Mouse (Mus musculus): ENCODE data around the gene Psmd14.
A peak's percentile ranks its signal among the peaks of the same experiment; 100 is the strongest.

The Psmd14 gene

GRCm38 (mm10) chr2:61711108-61712040 is at the start of gene Psmd14:
Gene Psmd14 (plus strand): TSS chr2:61711694.
- peak; percentile 93 for DNase-seq

DNA sequence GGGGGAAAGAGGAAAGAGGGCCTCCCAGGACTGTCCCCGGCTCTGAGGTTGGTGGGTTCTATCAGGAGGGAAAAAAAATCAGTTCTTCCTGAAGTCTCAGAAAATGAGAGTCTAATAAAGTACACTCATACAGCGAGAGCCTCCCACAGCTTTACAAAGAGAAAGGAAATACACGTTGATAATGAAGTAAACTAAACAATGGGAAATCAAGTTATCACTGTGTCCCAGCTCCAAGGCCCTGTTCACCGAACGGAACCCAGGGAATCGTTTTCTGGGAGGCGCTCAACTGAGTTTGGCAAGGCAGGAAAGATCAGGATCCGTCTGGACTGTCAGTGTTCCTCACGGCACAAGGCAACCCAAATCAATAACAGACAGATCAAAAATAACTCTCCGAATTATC is 48.7 kb upstream of the Psmd14 start:
- DNase-seq: no peak

DNA sequence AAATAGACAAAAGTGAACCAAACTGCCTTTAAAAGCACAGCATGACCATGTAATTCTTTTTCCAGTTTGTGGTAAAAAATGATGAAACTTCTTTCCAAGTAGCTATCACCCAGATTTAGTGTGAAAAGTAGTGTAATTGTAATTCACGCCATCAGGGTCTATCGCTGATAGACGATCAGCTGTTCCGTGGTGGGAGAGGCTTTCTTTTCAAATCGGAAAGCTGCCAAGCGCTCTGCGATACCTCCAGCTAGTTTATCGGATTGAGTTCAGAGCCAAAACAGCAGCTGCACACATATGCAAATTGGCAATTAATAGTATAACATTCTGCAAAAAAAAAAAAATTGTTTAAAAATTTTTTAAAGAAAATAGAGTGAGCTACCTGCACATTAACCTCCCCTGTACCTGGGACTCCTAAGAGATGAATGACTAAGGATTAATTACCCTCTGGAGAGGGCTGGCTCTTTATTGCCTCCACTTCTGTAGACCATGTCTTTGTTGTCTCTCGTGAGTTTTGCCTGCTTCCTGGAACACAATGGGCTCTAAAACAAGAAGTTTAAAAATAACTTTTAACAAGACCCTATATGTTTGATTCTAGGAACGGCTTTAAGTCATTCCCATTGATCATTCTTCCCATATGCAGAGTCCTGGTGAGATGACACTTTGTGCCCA is 47.8 kb upstream of the Psmd14 start:
- DNase-seq: no peak

DNA sequence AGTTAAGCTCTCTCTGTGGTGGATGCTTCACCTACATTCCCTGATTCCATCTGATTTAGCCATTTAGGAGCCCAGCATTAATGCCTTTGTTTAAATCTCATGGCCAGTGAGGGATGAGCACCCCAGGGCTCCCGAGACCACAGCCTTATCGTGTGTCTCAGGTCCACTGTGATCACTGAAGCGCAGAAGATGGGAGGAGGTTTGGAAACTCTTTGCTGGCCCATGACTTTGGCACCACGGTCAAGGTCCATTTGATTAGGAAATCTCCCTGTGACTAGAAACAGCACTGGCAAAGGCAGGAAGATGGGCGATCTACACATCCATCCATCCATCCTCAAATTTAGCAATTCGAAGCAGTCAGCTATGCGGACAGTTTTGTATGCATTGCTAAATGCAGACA is 44.1 kb upstream of the Psmd14 start:
- no peak for DNase-seq

GRCm38 (mm10) chr2:61668260-61668659 is 43.2 kb upstream of the Psmd14 start:
- peak; percentile 48 for DNase-seq

DNA sequence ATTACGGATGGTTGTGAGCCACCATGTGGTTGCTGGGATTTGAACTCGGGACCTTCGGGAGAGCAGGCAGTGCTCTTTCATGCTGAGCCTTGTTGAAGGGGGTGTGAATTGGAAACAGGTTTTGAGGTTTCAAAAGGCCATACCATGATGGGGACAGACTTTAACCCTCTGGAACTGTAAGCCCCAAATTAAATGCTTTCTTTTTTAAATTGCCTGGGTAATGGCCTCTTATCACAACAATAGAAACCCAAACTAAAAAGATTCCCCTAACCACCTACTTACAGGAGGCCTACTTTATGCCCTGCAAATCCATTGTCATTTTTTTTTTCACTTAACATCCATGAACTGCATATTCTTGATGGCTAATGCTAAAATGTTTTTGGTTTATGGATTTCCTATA is 36.9 kb upstream of the Psmd14 start:
- no peak for DNase-seq

DNA sequence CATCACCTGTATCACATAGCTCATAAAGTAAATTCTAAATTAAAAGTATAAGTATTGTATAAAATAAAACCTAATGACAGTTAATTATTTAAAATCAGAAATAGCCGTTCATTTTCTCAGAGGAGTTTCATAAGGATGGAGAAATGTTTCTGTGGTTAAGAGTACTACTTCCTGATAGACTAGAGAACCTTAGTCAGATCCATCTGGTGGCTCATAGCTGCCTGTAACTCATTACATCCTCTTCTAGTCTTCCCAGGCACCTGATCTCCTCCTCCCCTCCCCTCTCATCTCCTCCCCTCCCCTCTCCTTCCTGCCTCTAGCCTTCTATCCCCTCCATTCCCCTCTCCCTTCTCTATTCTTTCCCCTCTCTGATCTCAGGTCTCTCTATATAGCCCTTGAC is 29.9 kb upstream of the Psmd14 start:
- no peak for DNase-seq

DNA sequence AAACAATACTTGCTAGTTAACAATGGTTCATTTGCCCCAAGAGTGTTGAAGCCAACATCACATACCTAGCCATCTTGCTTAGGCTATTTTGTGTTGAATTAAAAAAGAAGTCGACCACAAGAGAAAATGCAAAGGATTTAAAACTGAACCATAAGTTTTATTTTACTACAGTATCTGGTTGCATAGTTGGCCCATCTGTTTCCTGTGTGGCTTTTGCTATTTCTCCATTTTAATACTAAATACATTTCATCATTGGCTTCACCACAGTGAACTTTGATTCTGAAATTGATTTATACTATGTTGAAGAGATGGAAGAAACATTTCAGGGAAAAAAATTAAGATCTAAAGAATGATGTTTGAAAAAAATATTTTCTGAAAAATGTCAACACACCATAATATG is 25.0 kb upstream of the Psmd14 start:
- DNase-seq: no peak

- DNase-seq: no peak
Observed at GRCm38 (mm10) chr2:61689086-61689485, 22.4 kb upstream of the Psmd14 start.

DNA sequence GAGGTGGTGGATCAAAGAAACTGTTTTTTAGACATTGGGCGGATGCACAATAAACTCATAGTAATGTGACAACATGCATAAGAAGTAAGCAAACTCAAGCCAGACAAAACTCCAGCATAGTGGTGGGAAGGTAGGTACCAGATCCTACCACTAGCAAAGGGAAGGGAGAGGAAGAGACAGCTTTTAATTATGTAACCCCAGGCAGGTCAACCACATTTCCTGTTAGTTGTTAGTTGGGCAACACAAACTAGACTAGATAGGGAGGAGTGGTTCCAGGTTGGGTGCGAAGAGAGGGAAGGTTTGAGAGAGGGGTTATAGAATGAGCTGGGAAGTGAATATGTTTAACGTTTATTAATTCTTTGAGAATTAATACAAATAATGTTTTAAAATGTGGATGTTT is 1.9 kb upstream of the Psmd14 start:
- DNase-seq: no peak

- DNase-seq: no peak
Observed at GRCm38 (mm10) chr2:61712526-61712925, 1.0 kb downstream of the Psmd14 start.

DNA sequence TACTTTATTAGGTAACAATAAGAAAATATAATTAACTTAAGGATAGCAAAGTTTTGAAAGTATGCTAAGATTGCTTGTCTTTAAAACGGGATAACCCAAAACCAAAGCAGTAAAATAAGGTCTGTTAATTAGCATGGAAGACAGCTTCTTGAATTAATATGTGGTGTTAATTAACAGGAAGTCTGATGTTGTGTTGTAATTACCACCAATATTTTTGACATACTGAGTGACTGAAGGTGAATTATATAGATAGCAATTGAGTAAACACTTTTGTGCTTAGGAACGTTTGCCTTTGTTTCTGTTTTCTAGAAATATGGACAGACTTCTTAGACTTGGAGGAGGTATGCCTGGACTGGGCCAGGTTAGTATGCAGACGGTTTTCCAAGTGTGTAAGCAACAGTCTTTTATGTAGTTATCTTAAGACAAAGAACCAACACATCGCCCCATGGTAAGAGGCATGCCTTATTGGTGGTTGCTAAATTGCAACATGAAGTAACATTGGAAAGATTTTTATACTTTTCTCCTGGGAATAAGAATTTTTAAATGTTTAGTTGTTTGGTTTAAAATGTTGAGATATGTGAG is 11.0 kb downstream of the Psmd14 start:
- DNase-seq: no peak

GRCm38 (mm10) chr2:61732802-61733486 is 21.4 kb downstream of the Psmd14 start:
- DNase-seq: no peak

- DNase-seq: no peak
Observed at GRCm38 (mm10) chr2:61734175-61734574, 22.7 kb downstream of the Psmd14 start.

GRCm38 (mm10) chr2:61746051-61746450 is 34.6 kb downstream of the Psmd14 start:
- no peak for DNase-seq

- no peak for DNase-seq
Observed at GRCm38 (mm10) chr2:61746580-61746979, 35.1 kb downstream of the Psmd14 start.

DNA sequence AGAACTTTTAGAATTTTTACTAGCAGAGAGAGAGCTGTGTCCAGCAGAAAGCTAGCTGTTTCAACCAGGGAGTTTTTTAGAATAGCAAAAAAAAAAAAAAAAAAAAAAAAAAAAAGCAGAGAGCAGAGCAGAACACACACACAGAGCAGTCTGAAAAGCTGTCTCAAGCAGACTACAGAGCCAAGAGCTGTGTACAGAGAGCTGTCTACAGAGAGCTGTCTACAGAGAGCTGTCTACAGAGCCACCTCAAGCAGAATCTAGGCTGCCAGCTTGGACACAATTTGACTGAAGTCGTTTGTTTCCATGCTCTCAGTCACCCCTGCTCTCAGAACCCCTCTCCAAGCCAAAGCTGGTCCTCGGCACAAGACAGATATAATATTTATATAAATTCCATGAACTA is 35.9 kb downstream of the Psmd14 start:
- peak; percentile 4 for DNase-seq

DNA sequence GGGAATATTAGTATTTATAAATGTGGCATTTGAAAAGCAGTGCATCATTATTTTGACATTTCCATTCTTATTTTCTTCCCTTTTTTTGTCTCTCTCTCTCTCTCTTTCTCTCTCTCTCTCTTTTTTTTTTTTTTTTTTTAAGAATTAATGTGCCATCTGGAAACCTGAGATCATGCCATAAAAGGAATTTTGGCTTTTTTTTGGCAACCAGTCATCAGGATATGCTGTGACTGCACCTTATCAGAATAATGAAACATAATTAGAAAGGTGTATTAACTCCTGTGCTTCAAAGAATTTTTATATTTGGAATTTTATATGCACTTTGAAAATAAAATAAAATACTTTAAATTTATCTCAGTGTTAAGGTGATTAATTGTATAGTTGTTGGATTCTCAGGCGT is 39.2 kb downstream of the Psmd14 start:
- no peak for DNase-seq

- no peak for DNase-seq
Observed at GRCm38 (mm10) chr2:61751286-61751685, 39.8 kb downstream of the Psmd14 start.

DNA sequence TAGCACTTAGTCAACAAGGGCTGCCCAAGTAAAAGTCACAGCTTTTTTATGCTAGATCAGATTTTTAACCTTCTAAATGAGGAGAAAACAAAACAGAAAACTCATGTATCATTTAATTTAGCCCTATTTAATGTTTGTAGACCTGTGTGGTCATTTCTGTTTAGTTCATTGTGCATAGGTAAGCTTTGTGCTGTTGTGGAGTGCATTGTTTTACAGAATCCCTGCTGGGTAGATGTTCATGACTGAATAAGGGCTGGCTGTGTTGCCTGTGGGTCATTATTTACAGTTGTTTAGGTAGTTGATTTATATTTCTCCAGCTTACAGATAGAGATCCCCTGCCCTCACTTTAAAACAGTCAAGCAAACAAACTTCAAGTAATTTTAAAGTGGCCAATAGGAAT is 40.9 kb downstream of the Psmd14 start:
- no peak for DNase-seq

- no peak for DNase-seq
Observed at GRCm38 (mm10) chr2:61754989-61755388, 43.5 kb downstream of the Psmd14 start.

DNA sequence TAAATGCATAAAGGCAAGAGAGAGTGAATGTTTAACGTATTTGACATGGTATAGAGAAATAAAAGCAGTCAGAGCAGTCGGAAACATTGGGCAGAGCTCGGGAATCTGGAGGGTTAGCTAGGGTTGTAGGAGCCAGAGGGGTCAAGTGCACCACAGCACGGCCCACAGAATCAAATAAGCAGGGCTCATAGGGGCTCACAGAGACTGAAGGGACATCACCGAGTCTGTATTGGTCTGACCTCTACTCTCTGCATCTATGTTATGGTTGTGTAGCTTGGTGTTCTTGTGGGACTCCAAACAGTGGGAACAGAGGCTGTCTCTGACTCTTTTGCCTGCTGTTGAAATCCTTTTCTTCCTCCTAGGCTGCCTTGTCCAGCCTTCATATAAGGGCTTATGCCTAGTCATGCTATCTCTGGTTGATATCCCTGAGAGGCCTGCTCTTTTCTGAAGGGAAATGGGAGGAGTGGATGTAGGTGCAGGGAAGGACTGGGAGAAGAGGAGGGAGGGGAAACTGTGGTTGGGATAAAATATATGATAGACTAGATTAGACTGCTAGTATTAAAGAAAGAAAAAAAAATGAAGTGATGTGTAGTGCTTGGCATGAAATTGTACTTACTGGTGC is 47.9 kb downstream of the Psmd14 start:
- no peak for DNase-seq

DNA sequence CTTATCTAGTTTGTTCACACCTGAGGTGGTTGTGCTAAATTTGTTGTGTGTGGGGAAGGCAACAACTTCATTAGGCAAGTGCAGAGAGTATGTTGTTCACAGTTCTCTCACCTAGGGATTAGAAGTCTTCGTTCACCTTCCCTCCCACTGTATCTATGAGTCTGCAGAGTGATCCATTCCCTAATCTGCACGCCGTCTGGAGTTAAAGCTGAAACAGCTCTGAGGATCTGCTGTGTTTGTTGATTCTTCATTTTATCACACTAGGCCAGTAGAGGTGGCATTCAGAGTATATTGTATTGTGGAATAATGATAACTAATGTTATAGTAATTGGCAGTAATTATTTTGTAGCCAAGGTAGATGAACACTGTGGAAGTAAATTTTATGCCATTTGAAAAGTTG is 48.5 kb downstream of the Psmd14 start:
- DNase-seq: no peak
